Mouse (Mus musculus) forebrain, embryonic 11.5 days (tissue): ENCODE measurements at regions not wholly inside any gene's neighbourhood (a gene's known extent, or its start where the extent isn't known, plus 50 kb on each side); places are given as distances from the start of the nearest gene placed in this dataset.

Experiments
- ATAC-seq: fragments of 200-750 bp; cut with Nextera tagmentation; replicated peaks from 2 replicates; pipeline ENCODE4 v1.8.0; 2017; ENCODE audit warnings: moderate TSS enrichment; ENCODE audit not compliant: low FRiP score
- DNase-seq: peaks from one replicate; pipeline ENCODE4 v3.0.0-alpha.2; 2017; ENCODE audit warnings: low spot score
- H3K27ac ChIP-seq: fragments of 300-500 bp; sonication (generic); 2 replicates; pipeline ENCODE4 v1.5.1; 2014; ENCODE audit warnings: low read depth, low read length
- H3K27me3 ChIP-seq: fragments of 300-500 bp; sonication (generic); 2 replicates; pipeline ENCODE4 v1.6.1; 2014; ENCODE audit warnings: mild to moderate bottlenecking, low read length, mixed read lengths; ENCODE audit not compliant: control insufficient read depth, insufficient read depth
- H3K36me3 ChIP-seq: fragments of 300-500 bp; sonication (generic); 2 replicates; pipeline ENCODE4 v1.6.1; 2014; ENCODE audit warnings: mild to moderate bottlenecking, low read length, moderate library complexity, mixed read lengths; ENCODE audit not compliant: control insufficient read depth, insufficient read depth
- H3K4me1 ChIP-seq: fragments of 300-500 bp; sonication (generic); replicated peaks from 2 replicates; pipeline ENCODE4 v1.6.1; 2014; ENCODE audit warnings: low read length, mixed read lengths; ENCODE audit not compliant: control insufficient read depth, insufficient read depth
- H3K4me2 ChIP-seq: fragments of 300-500 bp; sonication (generic); 2 replicates; pipeline ENCODE4 v1.6.1; 2014; ENCODE audit warnings: low read depth, mild to moderate bottlenecking, low read length, moderate library complexity, mixed read lengths; ENCODE audit not compliant: severe bottlenecking
- H3K4me3 ChIP-seq: fragments of 300-500 bp; sonication (generic); 2 replicates; pipeline ENCODE4 v1.5.1; 2014; ENCODE audit warnings: low read depth, low read length
- H3K9ac ChIP-seq: fragments of 300-500 bp; sonication (generic); 2 replicates; pipeline ENCODE4 v1.6.1; 2014; ENCODE audit warnings: low read length
- H3K9me3 ChIP-seq: fragments of 300-500 bp; sonication (generic); 2 replicates; pipeline ENCODE4 v1.6.1; 2016; ENCODE audit warnings: low read length, mixed read lengths; ENCODE audit not compliant: control insufficient read depth
- WGBS: fragments of 180-500 bp; shearing (Covaris S2); extraction: QIAGEN DNeasy Blood & Tissue Kit; methylation state at CpG from one replicate; pipeline ENCODE4 v1.1.7; 2014; 5-methylcytosine and 5-hydroxymethylcytosine counted together

- H3K4me3 ChIP-seq = no peak overlapping the region
- no peaks in the 10 kb centered on the region for H3K9me3 ChIP-seq
- DNase-seq (no peak), ATAC-seq (no peak)
- H3K9ac ChIP-seq = no peak overlapping the region
- H3K36me3 ChIP-seq = no peaks in the 10 kb centered on the region
- H3K4me2 ChIP-seq = no peak overlapping the region
- no peaks in the 10 kb centered on the region for H3K27me3 ChIP-seq
- no peaks in the 10 kb centered on the region for H3K4me1 ChIP-seq
- WGBS = 89% methylated on average over 5 of the region's 5 CpGs
- H3K27ac ChIP-seq = no peak overlapping the region
Observed at GRCm38 (mm10) chr10:117545842-117546631, 83.3 kb upstream of the Cpm start.

GRCm38 (mm10) chr10:117544680-117545546, 84.4 kb upstream of the Cpm start:
- no peak overlapping the region for H3K9ac ChIP-seq
- no peak for ATAC-seq
- H3K4me2 ChIP-seq = no peak overlapping the region
- H3K4me3 ChIP-seq = no peak overlapping the region
- H3K4me1 ChIP-seq = no peaks in the 10 kb centered on the region
- no peaks in the 10 kb centered on the region for H3K36me3 ChIP-seq
- 40% methylated on average over 15 of the region's 15 CpGs for WGBS
- DNase-seq = no peak
- no peaks in the 10 kb centered on the region for H3K9me3 ChIP-seq
- no peaks in the 10 kb centered on the region for H3K27me3 ChIP-seq
- no peak overlapping the region for H3K27ac ChIP-seq

GRCm38 (mm10) chr10:117543995-117544679, 85.2 kb upstream of the Cpm start:
- H3K4me2 ChIP-seq = no peak overlapping the region
- H3K9me3 ChIP-seq = no peaks in the 10 kb centered on the region
- WGBS = 81% methylated on average over 13 of the region's 13 CpGs
- ATAC-seq = no peak
- no peaks in the 10 kb centered on the region for H3K36me3 ChIP-seq
- DNase-seq = no peak
- no peak overlapping the region for H3K27ac ChIP-seq
- no peaks in the 10 kb centered on the region for H3K27me3 ChIP-seq
- H3K4me3 ChIP-seq = no peak overlapping the region
- H3K4me1 ChIP-seq = no peaks in the 10 kb centered on the region
- no peak overlapping the region for H3K9ac ChIP-seq

GRCm38 (mm10) chr10:117543696-117543950, 85.7 kb upstream of the Cpm start:
- Histone ChIP-seq H3K4me1 (no peaks in the 10 kb centered on the region), H3K27ac (no peak overlapping the region), H3K36me3 (no peaks in the 10 kb centered on the region), H3K9me3 (no peaks in the 10 kb centered on the region), H3K9ac (no peak overlapping the region), H3K27me3 (no peaks in the 10 kb centered on the region), H3K4me2 (no peak overlapping the region), H3K4me3 (no peak overlapping the region)
- ATAC-seq (no peak), DNase-seq (no peak)
- WGBS = 86% methylated on average over 6 of the region's 6 CpGs

GRCm38 (mm10) chr10:117542886-117543695, 86.2 kb upstream of the Cpm start:
- Histone ChIP-seq H3K27me3 (no peaks in the 10 kb centered on the region), H3K36me3 (no peaks in the 10 kb centered on the region), H3K9me3 (no peaks in the 10 kb centered on the region), H3K4me2 (no peak overlapping the region), H3K4me1 (no peaks in the 10 kb centered on the region), H3K4me3 (no peak overlapping the region), H3K9ac (no peak overlapping the region), H3K27ac (no peak overlapping the region)
- WGBS = 85% methylated on average over 5 of the region's 5 CpGs
- no peak for ATAC-seq
- no peak for DNase-seq

GRCm38 (mm10) chr10:117542351-117542750, 86.9 kb upstream of the Cpm start:
- H3K27ac ChIP-seq = no peak overlapping the region
- no peak overlapping the region for H3K9ac ChIP-seq
- no peak overlapping the region for H3K4me2 ChIP-seq
- H3K36me3 ChIP-seq = no peaks in the 10 kb centered on the region
- H3K4me1 ChIP-seq = no peaks in the 10 kb centered on the region
- no peak overlapping the region for H3K4me3 ChIP-seq
- 81% methylated on average over 5 of the region's 5 CpGs for WGBS
- no peak for ATAC-seq
- no peaks in the 10 kb centered on the region for H3K27me3 ChIP-seq
- no peak for DNase-seq
- H3K9me3 ChIP-seq = no peaks in the 10 kb centered on the region

GRCm38 (mm10) chr10:117541487-117541886, 87.8 kb upstream of the Cpm start:
- H3K36me3 ChIP-seq = no peaks in the 10 kb centered on the region
- H3K4me1 ChIP-seq = no peaks in the 10 kb centered on the region
- DNase-seq = no peak
- 85% methylated on average over 2 of the region's 2 CpGs for WGBS
- no peaks in the 10 kb centered on the region for H3K9me3 ChIP-seq
- no peak for ATAC-seq
- no peaks in the 10 kb centered on the region for H3K27me3 ChIP-seq
- no peak overlapping the region for H3K9ac ChIP-seq
- no peak overlapping the region for H3K27ac ChIP-seq
- H3K4me3 ChIP-seq = no peak overlapping the region
- H3K4me2 ChIP-seq = no peak overlapping the region

GRCm38 (mm10) chr10:117540747-117541398, 88.4 kb upstream of the Cpm start:
- H3K27me3 ChIP-seq = no peaks in the 10 kb centered on the region
- ATAC-seq = no peak
- WGBS = 83% methylated on average over 2 of the region's 2 CpGs
- no peak overlapping the region for H3K27ac ChIP-seq
- no peak for DNase-seq
- no peaks in the 10 kb centered on the region for H3K4me1 ChIP-seq
- H3K9ac ChIP-seq = no peak overlapping the region
- no peak overlapping the region for H3K4me3 ChIP-seq
- H3K9me3 ChIP-seq = no peaks in the 10 kb centered on the region
- no peaks in the 10 kb centered on the region for H3K36me3 ChIP-seq
- H3K4me2 ChIP-seq = no peak overlapping the region
